Mouse (Mus musculus) kidney, embryonic 16.5 days (tissue): ENCODE measurements around the gene Picalm. TPM values are rescaled to one million over a fixed set of nuclear protein-coding genes. Genes with fewer than 3 reads are reported as not detected.
"Not testable (repeated sequence)": the region's sequence is repeated elsewhere in the genome, so short reads cannot be mapped to it uniquely, and the experiment has no call there.

ENCODE experiments used
- ATAC-seq: fragments of 200-750 bp; cut with Nextera tagmentation; 2 replicates; pipeline ENCODE4 v1.8.0; 2017; ENCODE audit warnings: moderate TSS enrichment; ENCODE audit not compliant: low FRiP score, low TSS enrichment
- H3K27ac ChIP-seq: fragments of 300-500 bp; sonication (generic); 2 replicates; pipeline ENCODE4 v1.5.1; 2014; ENCODE audit warnings: low read length
- H3K27me3 ChIP-seq: fragments of 300-500 bp; sonication (generic); 2 replicates; pipeline ENCODE4 v1.6.1; 2014; ENCODE audit warnings: low read length, control low read depth, mixed read lengths; ENCODE audit not compliant: insufficient read depth
- H3K36me3 ChIP-seq: fragments of 300-500 bp; sonication (generic); 2 replicates; pipeline ENCODE4 v1.6.1; 2014; ENCODE audit warnings: low read length, control low read depth, mixed read lengths; ENCODE audit not compliant: insufficient read depth
- H3K4me1 ChIP-seq: fragments of 300-500 bp; sonication (generic); 2 replicates; pipeline ENCODE4 v1.6.1; 2014; ENCODE audit warnings: low read length, control low read depth, mixed read lengths; ENCODE audit not compliant: insufficient read depth
- H3K4me2 ChIP-seq: fragments of 300-500 bp; sonication (generic); replicated peaks from 2 replicates; pipeline ENCODE4 v1.6.1; 2014; ENCODE audit warnings: low read depth, low read length
- H3K4me3 ChIP-seq: fragments of 300-500 bp; sonication (generic); 2 replicates; pipeline ENCODE4 v1.5.1; 2014; ENCODE audit warnings: mild to moderate bottlenecking, low read length
- H3K9ac ChIP-seq: fragments of 300-500 bp; sonication (generic); replicated peaks from 2 replicates; pipeline ENCODE4 v1.6.1; 2014; ENCODE audit warnings: low read length
- H3K9me3 ChIP-seq: fragments of 300-500 bp; sonication (generic); 2 replicates; pipeline ENCODE4 v1.6.1; 2016; ENCODE audit warnings: low read length, control low read depth
- WGBS: fragments of 180-500 bp; shearing (Covaris S2); extraction: QIAGEN DNeasy Blood & Tissue Kit; methylation state at CpG from one replicate; pipeline ENCODE4 v1.1.7; 2014; 5-methylcytosine and 5-hydroxymethylcytosine counted together
- polyA plus RNA-seq: library from polyadenylated mRNA; unstranded; fragments of >200 nt; fragmentation: Nextera tagmentation; extraction: Ambion mirVana; gene quantifications from 2 replicates; pipeline ENCODE4 v1.2.1, GENCODE M21; 2015

Picalm gene
- polyA plus RNA-seq, 1 experiment from 2014 or later, result 34.7 TPM

GRCm38 (mm10) chr7:90145897-90146296 lies 15.9 kb downstream of the Picalm start:
- WGBS, result 26% methylated on average over 4 of the region's 4 CpGs
- peak overlapping the region; percentile 64; the same call in 1 of the 2 replicates for H3K27ac ChIP-seq
- no peaks in the 10 kb centered on the region for H3K27me3 ChIP-seq
- H3K4me1 ChIP-seq, result peaks cover 57% of the 10 kb centered on the region
- H3K4me3 ChIP-seq, result no peak overlapping the region
- no peak for ATAC-seq
- H3K9me3 ChIP-seq, result no peaks in the 10 kb centered on the region
- H3K4me2 ChIP-seq, result peak overlapping the region; percentile 23; the same call in 1 of the 2 replicates
- no peak overlapping the region for H3K9ac ChIP-seq
- no peaks in the 10 kb centered on the region; the same call in 1 of the 2 replicates for H3K36me3 ChIP-seq

DNA sequence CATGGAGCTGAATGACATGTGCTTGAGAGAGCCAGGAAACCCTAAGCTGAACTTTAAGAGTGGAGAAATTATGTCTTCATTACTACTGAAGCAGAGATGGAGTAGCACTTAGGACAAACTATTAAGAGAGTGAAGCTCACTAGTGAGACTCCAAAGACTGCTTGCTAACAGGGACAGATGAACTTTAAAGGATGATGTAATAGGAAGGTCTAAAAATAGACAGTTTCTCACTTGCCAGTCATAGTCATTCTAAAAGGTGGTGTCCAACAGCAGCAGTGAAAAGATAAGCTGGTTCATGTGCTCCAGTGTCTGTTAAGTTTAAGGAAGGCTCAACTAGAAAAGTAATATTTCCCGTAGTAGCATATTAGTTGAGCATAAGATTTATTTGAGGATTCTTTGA lies 16.3 kb downstream of the Picalm start:
- H3K27ac ChIP-seq, result peak overlapping the region; percentile 64; the same call in 1 of the 2 replicates

GRCm38 (mm10) chr7:90148023-90148422 lies 18.0 kb downstream of the Picalm start:
- Histone ChIP-seq H3K36me3 (no peaks in the 10 kb centered on the region; the same call in 1 of the 2 replicates), H3K27me3 (no peaks in the 10 kb centered on the region), H3K4me1 (peaks cover 43% of the 10 kb centered on the region), H3K4me2 (no peak overlapping the region), H3K27ac (no peak overlapping the region), H3K4me3 (no peak overlapping the region), H3K9ac (no peak overlapping the region), H3K9me3 (no peaks in the 10 kb centered on the region)
- ATAC-seq, result no peak
- WGBS, result 66% methylated on average over 2 of the region's 2 CpGs

More for the DNA sequence above, 16.3 kb downstream of the Picalm start:
- peaks cover 53% of the 10 kb centered on the region for H3K4me1 ChIP-seq
- H3K4me2 ChIP-seq, result 0 out of 2 replicates have a peak overlapping the region, but pooled peaks have one; percentile 5
- no peaks in the 10 kb centered on the region for H3K27me3 ChIP-seq
- H3K36me3 ChIP-seq, result no peaks in the 10 kb centered on the region; the same call in 1 of the 2 replicates
- 41% methylated on average over 1 of the region's 1 CpGs for WGBS
- no peak overlapping the region for H3K4me3 ChIP-seq
- H3K9ac ChIP-seq, result no peak overlapping the region
- no peak for ATAC-seq
- H3K9me3 ChIP-seq, result no peaks in the 10 kb centered on the region

DNA sequence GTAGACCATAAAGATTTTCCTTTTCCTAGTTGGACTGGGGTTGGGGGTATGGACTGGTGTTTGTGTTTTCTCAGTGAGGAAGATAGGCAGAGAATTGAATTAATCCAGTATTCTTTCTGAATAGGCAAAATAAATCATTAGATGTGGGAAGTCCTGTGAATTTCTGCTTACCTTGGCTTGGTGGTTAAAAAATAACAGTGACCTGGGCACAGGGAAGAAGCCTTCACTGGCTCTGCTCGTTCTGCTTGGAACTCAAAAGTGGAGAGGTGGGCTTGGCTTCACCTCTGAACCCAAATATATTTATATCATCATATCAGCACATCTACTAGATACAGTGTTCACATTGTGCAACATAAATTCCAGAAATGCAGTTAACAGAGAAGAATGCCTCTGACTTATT lies 18.5 kb downstream of the Picalm start:
- H3K4me3 ChIP-seq, result no peak overlapping the region
- H3K4me2 ChIP-seq, result peak overlapping the region; percentile 11; the same call in 1 of the 2 replicates
- peaks cover 40% of the 10 kb centered on the region for H3K4me1 ChIP-seq
- no peaks in the 10 kb centered on the region for H3K9me3 ChIP-seq
- H3K9ac ChIP-seq, result no peak overlapping the region
- H3K27me3 ChIP-seq, result no peaks in the 10 kb centered on the region
- no peak overlapping the region for H3K27ac ChIP-seq
- H3K36me3 ChIP-seq, result no peaks in the 10 kb centered on the region; the same call in 1 of the 2 replicates
- WGBS, result 41% methylated on average over 1 of the region's 1 CpGs
- ATAC-seq, result no peak

DNA sequence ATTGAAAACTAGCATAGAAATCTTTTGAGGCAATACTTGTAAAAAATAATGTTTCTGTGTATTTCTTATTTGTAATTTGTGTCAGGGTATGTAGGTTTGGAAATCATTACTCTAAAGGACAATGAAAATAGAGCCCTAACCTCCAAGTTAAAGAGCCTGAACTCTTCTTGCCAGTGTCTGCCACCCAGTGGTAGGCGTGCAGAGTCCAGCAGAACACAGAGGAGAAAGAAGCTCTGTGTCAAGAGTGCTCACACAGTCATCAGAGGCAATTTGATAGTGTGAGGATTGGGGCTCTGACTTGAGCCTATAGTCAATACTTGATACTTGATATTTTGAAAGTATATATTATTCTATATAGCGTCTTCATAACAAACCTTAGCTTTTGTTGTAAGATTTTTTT lies 20.3 kb downstream of the Picalm start:
- Histone ChIP-seq H3K4me2 (no peak overlapping the region), H3K4me3 (no peak overlapping the region), H3K27ac (no peak overlapping the region), H3K4me1 (peaks cover 30% of the 10 kb centered on the region), H3K9me3 (no peaks in the 10 kb centered on the region), H3K9ac (no peak overlapping the region), H3K36me3 (no peaks in the 10 kb centered on the region; the same call in 1 of the 2 replicates), H3K27me3 (no peaks in the 10 kb centered on the region)
- ATAC-seq, result peak; percentile 85
- WGBS, result 42% methylated on average over 2 of the region's 2 CpGs

DNA sequence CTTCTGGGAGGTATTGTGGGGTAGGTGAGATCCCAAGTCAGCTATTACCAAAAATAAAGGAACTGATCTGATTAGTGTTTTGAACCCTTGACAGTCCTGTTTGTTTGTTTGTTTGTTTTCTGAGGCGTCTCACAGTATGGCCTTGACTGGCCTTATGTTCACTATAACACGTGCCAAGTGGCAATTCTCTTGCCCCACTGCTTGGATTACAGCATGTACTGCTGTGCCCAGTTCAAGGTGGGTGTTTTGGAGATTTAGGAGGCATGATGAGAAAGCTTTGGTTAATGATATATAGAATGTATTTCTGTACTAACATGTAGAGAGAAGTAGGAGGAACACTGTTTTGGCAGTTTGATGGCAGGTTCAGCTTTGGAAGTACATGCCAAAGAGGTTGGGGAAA lies 28.0 kb downstream of the Picalm start:
- no peak for ATAC-seq
- Histone ChIP-seq H3K36me3 (peaks cover 16% of the 10 kb centered on the region), H3K27ac (no peak overlapping the region), H3K4me1 (peaks cover 8% of the 10 kb centered on the region; the same call in 1 of the 2 replicates), H3K27me3 (no peaks in the 10 kb centered on the region), H3K4me2 (no peak overlapping the region), H3K9ac (no peak overlapping the region), H3K9me3 (no peaks in the 10 kb centered on the region), H3K4me3 (no peak overlapping the region)
- 72% methylated on average over 2 of the region's 2 CpGs for WGBS

DNA sequence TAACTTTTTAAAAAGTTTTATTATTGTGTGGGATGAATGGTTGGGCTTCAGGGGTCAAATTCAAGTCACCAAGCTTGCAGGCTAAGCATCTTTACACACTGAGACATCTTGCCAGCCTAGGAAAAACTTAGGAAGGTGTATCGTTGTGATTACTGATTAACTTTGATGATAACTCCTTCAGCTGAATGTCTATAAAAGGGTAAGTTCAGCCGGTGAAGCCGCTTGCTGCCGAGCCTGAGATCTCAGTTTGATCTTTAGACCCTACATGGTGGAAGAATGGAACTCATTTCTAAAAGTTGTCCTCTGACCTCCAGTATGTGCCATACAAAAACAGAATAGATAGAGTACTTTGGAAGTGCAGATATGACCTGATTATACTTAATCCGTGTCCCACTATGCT lies 30.6 kb downstream of the Picalm start:
- ATAC-seq, result no peak
- H3K4me2 ChIP-seq, result no peak overlapping the region
- H3K27ac ChIP-seq, result no peak overlapping the region
- no peaks in the 10 kb centered on the region for H3K27me3 ChIP-seq
- no peak overlapping the region for H3K9ac ChIP-seq
- no peak overlapping the region for H3K4me3 ChIP-seq
- WGBS, result 67% methylated on average over 5 of the region's 5 CpGs
- no peaks in the 10 kb centered on the region for H3K9me3 ChIP-seq
- H3K4me1 ChIP-seq, result peaks cover 8% of the 10 kb centered on the region; the same call in 1 of the 2 replicates
- H3K36me3 ChIP-seq, result peaks cover 19% of the 10 kb centered on the region

GRCm38 (mm10) chr7:90164276-90164675 lies 34.3 kb downstream of the Picalm start:
- Histone ChIP-seq H3K4me3 (no peak overlapping the region), H3K9ac (no peak overlapping the region), H3K4me1 (0 out of 2 replicates have a peak, but pooled peaks cover 3% of the 10 kb centered on the region), H3K27me3 (no peaks in the 10 kb centered on the region), H3K9me3 (no peaks in the 10 kb centered on the region), H3K4me2 (no peak overlapping the region), H3K36me3 (peaks cover 30% of the 10 kb centered on the region), H3K27ac (no peak overlapping the region)
- ATAC-seq, result no peak
- 89% methylated on average over 1 of the region's 1 CpGs for WGBS

DNA sequence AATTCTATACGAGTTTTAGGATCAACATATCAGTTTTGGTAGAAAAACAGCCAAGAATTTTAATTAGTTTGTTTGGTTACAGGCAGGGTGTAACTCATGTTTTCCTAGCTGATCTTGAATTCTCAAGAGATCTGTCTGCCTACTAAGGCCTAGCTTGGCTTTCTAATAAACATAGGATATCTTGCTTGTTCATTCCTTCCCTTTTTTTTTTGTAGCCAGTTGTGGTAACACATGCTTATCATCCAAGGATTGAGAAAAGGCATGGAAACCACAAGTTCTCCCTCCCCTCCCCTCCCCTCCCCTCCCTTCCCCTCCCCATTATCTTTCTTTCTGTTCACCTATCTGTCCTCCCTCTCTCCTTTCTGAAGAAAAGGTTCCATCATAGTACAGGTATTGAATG lies 36.0 kb downstream of the Picalm start:
- H3K36me3 ChIP-seq, result peaks cover 28% of the 10 kb centered on the region
- WGBS, result 71% methylated on average over 1 of the region's 1 CpGs
- no peak for ATAC-seq
- no peaks in the 10 kb centered on the region for H3K9me3 ChIP-seq
- H3K4me1 ChIP-seq, result no peaks in the 10 kb centered on the region
- H3K27ac ChIP-seq, result no peak overlapping the region
- H3K4me3 ChIP-seq, result no peak overlapping the region
- H3K9ac ChIP-seq, result no peak overlapping the region
- H3K4me2 ChIP-seq, result no peak overlapping the region
- H3K27me3 ChIP-seq, result no peaks in the 10 kb centered on the region

DNA sequence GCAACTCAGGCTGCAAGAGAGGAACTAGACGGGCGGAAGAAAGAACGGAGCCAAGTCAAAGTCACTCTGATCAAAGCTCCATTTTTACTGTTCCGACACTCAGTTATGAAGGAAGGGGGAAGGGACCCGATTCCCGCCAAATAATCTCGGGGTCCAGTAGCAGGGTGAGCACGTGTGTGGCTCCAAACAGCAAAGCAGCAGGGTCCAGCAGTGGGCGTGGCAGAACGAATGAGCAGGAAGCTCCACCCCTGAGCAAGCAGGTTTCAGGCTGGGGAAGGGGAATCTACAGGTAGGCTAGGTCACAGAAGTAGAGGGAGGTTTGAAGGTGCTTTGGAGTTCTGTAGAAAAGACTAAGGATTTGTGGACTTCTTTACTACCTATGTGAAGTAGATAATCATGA lies 37.8 kb downstream of the Picalm start:
- H3K9ac ChIP-seq, H3K4me3 ChIP-seq, H3K4me2 ChIP-seq, H3K27ac ChIP-seq, H3K9me3 ChIP-seq, H3K27me3 ChIP-seq, H3K4me1 ChIP-seq, ATAC-seq: not testable (repeated sequence)
- peaks cover 22% of the 10 kb centered on the region for H3K36me3 ChIP-seq
- WGBS, result 84% methylated on average over 10 of the region's 10 CpGs
